Mouse (Mus musculus) mesoderm, embryonic 11.5 days (tissue): Measurements from ENCODE around the gene Rabep1.

Source experiments
- DNase-seq: peaks from one replicate; pipeline ENCODE4 v3.0.0-alpha.2; 2012; ENCODE audit warnings: low read depth, low spot score

Rabep1 gene

DNA sequence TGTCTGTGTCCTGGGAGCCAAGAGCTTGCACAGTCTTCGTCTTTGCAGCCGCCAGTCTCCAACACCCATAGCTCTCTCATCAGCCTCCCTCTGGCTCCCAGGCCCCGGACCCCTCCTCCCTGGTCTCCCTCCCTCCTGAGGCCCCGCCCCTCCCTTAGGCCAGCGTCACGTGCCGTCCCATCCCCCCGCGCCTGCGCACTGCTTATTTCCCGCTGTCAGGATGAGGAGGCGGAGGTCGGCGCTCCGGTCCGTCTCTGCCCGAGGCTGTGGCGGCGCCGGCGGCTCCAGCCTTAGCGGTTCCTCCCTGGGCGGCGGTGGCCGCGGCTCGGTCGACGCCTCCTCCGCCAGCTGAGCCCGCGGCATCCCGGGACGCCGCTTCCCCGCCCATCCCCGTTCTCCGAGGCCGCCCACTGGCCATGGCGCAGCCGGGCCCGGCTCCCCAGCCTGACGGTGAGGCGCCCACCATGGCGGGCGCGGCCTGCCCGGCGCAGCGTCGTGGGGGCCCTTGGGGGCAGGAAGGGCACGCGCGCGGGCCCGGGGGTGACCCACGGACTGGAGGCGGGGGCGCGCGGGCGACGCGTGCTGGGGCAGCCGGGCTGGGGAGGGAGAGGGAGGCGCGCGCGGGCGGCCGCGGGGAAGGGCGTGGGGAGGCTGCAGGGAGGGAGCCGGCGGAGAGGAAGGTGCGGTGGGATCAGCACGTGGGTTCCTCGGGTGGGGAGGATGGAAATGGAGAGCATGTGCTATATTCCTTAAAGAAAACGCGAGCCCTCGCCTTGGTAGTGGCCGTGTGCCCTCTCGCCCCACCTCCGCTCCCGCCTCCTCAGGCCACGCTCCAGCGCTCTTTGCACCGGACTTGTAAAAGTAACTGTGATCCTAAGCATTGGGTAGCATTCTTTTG, at the start of gene Rabep1:
Gene Rabep1 (plus strand): TSS at position 220 of the 898 bp plus-strand sequence.
- peak; percentile 97 for DNase-seq

DNA sequence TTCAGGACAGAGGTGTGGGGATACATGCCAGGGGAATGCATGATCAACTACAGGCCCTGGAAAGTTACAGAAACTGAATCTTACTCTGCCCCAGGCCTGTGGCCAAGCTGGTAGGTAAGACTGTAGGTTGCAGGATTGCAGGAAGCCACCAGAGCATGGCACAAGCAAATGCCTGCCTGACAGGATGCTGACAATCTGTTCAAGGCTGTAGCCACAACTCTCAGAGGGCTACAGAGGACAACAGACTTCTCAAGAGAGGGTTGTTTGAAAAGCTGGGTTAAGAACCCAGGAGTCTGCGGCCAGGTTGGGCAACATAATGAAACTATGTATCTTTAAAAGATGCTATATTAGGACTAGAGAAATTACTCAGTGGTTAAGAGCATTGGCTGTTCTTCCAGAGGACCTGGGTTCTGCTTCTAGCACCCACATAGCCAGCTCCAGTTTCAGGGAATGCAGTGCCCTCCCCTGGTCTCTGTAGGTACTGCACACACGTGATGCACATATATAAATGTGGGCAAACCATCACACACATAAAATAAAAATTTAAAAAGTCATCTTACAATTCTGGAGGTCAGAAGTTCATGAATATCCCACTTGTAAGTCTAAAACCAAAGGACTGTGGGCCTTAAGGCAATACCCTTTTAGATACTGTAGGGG, 42.2 kb upstream of the Rabep1 start:
- DNase-seq, result no peak

DNA sequence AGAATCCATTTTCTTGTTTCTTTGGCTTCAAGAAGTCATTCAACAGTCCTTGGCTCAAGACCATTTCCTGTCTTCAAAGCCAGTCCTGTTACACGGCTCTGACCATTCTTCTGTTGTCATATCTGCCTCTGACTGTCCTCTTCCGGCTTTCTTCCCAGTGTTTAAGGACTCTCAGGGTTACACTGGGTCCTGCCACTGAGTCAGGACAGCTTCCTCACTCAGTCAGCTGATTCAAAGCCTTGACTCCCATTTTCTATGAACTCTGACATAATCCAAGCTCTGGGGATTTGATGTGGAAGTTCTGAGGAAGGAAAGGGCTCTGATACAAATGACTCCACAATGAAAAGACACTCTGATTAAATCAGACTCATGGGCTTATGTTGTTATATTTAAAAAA, 41.7 kb upstream of the Rabep1 start:
- no peak for DNase-seq

DNA sequence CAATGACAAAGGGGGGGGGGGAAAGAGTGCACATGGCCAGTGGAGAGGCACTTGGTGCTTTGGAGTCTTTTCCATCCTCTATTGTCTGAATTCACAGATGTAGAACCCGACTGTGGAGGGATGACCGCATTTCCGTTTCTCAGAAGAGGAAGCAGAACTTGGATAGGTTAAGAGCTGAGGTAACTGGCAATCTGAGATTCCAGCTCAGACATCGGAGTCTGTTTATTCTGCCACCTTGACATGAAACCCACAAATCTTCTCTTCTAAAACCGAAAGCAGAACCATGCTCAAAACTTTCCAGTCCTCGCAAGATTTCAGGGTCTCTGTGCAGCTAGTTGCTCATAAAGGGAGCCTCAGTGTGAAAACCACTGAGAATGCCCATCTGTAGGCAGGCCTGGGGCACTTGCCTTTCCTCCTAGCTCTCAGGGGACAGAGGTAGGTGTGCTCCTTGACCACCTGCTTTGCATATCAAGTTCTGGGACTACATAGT, 40.8 kb upstream of the Rabep1 start:
- no peak for DNase-seq

DNA sequence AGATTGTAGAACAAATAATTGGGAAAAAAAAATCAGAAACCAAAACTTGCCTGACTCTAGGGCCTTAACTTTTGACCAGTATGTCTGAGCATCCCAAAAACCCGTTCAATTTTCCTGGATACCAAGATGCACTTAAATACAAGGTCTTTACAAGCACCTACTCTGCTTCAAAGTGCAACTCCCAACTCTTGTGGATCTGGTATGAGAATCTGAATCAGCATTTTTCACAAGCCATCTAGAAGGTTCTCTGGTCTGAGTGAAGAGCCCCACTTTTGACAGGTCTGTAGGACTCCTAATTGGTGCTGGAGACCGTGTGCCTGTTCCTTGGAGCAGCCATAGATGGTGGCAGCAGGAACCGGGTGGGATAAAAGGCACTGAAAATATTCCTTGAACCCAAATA, 40.2 kb upstream of the Rabep1 start:
- no peak for DNase-seq

DNA sequence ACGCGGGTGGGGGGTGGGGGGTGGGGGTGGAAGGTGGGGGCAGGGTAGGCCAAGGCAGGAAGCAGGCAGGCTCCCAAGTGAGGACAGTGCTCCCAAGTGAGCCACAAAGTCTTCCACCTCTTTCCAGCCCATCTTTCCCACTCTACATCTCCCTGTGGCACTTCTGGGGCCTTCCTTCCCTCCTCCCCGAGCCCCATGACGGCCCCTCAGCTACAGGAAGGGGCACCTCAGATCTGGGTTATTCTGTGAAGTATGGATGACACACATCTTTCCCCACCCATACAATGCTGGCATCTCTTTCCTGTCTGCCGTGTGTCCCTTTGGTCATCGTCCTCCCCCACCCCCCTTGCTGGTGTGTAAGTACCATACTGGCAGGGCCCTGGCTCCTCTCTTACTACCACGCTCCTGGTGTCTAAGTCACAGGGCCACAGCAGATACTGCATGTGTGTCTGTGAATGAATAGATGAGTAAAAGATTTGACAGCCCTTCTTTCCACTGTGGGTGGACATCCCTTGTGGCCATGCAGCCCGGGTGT, 38.9 kb upstream of the Rabep1 start:
- DNase-seq, result no peak

DNA sequence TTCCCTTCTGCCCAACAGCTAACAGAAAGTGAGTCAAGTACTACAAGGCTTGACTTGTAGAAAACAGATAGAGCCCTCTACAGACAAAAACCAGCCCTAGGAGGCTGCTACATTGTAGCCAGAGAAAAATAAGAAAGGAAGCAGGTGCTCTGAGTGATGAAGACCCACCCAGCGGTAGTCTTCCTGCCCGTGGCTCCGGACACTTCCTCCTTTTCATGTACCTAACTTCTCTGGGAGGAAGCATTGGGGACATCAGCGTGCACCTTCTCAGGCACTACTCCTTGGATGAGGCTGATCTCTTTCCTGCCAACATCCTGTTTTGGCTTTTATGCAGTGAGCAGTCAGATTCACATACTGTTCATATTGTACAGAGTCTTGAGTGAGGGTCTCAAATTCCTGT, 37.9 kb upstream of the Rabep1 start:
- DNase-seq, result no peak

DNA sequence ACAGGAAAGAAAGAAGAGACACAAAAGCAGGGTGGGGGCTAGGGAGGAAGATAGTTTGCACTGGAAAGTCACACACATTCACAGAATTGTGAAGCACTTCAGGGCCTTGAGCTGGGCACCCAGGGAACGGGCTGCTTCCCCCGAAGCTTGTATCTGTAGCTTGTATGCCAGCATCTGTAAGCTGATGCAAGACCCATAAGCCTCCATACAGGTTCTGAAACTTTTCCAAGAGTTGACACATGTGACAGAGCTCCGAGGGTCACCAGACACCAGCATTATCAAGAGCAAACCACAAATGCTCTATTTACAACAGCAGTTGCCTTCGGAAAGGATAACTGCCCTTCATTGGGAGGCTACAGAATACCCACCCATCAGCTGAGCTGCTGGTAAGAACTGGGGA, 36.9 kb upstream of the Rabep1 start:
- no peak for DNase-seq

DNA sequence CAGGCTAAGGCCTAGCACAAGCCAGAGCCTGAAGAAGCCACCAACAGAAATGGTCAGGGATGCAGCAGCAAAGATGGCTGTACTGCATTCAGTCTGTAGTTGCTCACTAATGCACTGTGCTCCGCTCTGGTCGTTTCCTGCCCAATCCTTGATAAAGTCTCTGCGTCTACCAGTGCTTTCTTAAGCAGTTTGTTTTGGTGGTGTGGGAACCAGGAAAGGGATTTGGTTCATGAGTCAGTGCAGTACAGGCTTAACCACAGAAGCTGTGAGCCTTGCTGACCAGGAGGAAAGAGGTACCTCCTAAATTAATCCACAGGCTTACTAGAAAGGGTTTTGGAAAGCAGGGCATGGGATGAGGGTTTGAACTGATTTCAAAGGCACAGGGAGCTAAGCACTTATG, 36.5 kb upstream of the Rabep1 start:
- no peak for DNase-seq

DNA sequence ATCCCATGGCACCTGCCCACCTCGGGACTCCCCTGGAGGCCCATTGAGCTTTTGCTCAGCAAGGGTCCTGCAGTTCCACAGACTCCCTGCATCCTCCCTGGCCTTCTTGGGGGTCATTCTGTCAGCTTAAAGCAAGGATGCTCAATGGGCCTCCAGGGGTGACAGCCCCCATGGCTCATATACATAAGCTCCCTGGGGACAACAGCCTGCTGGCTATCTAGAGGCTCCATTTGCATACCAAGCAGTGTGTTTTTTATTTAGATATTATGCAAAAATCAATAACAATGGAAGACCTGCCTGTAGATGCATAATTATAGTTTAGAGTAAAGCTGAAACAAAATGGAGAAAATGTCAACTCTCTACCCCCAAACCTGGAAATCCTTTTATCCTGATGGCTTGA, 35.6 kb upstream of the Rabep1 start:
- DNase-seq, result no peak

DNA sequence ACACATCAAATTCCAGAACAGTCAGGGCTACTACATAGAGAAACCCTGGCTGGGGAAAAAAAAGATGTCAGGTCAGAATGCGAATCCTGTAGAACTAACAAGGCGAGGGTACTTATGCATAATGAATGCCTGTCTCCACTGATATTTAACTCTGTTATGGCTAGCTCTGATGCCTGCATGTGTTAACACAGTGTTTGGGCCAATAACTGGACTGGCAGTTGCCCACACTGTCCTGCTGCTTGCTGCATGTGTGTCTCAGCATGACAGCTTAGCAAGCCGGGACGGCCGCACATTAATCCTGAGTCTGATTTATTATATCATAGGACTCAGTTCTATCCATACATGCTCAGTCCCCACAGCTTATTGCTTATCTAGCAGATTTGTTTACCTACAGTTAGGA, 33.5 kb upstream of the Rabep1 start:
- no peak for DNase-seq

DNA sequence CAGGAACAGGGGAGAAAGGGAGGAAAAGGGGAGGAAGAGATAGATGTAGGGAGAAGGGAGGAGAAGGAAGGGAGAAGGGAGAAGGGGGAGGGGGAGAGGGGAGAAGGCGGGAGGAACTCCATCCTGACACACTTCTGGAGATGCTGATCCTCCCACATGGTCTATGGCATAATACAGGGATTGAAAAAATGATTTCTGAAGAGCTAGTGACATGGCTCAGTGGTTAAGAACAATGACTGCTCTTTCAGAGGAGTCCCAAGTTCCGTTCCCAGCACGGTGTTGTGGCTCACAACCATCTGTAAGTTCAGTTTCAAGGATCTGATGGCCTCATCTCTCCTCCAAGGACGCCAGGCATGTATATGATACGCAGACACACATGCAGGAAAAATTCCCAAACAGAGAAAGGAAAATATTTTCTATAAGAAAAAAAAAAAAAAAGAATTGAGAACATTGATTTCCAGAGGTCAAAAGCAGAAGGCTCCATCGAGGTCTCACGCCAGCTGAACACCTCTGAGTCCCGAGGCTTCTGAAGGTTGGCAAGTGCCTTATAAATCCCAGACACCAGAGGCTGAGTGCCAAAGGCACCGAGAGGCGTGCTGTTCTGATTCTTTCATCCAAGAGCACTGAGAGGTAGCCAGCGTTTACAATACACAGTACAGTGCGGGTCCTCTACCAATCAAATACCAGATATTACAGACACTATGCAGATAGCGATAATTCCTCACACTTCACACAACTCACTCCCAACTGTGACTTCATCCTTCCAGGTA, 32.9 kb upstream of the Rabep1 start:
- DNase-seq, result no peak

DNA sequence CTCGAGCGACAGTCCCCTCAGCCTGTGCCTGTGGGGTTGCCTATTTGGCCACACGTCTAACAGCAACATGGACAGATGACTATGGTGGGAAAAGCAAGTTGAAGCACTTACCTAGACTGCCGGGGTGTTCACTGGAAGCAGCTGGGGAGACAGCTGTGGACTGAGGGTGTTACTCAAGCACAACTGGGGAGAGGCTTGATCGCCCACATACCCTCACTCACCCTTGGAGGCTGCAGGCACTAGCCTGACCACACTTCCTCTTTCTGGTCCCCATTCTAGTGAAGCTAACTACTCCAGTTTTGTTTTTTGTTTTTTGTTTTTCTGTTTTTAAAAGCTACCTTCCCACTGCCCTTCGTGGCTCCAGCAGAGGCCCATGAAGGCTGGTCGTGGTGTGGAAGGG, 32.2 kb upstream of the Rabep1 start, which contains the start of gene Scimp:
Gene Scimp (minus strand): TSS at position 222 of the 400 bp plus-strand sequence.
- DNase-seq, result no peak

DNA sequence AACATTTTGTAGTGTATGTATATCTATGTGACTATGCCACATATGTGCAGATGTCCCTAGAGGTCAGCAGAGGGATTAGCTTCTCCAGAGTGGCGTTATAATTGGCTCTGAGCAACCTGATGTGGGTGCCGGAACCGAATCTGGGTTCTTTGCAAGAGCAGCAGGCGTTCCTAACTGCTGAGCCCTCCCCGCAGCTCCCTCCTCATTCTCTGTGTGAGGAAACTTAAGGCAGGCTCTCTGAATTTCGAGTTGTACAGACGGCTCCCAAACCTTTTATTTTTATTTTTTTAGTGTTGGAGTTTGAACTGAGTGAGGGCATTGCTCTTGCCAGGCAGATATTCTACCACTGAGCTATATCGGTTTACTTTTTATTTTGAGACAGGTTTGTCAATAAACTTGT, 29.5 kb upstream of the Rabep1 start:
- DNase-seq, result no peak

DNA sequence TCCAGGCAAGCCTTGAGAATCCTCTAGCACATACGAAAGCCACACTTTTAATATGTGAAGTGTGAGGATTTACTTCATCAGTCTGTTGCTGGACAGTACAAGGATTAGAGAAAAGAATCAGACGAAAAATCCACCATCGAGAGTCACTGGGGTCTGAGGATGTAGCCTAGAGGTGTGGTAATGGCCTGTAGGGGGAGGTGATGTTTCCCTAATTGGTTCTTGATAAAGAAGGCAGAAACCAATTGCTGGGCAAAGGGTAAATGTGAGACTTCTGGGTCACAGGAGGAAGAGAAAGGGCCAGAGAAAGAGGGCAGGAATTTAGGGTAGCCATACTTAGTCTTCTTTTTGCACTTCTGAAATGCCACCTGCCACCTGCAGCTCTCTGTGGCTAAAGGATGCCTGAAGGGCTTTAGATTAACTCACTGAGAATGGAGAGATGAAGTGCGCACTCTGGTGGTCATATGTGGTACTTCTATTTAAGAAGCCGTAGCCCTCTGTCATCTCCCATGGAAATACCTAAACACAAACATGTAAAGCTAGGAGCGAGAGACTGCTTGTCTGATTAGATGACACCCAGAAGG, 29.0 kb upstream of the Rabep1 start:
- peak; percentile 79 for DNase-seq

DNA sequence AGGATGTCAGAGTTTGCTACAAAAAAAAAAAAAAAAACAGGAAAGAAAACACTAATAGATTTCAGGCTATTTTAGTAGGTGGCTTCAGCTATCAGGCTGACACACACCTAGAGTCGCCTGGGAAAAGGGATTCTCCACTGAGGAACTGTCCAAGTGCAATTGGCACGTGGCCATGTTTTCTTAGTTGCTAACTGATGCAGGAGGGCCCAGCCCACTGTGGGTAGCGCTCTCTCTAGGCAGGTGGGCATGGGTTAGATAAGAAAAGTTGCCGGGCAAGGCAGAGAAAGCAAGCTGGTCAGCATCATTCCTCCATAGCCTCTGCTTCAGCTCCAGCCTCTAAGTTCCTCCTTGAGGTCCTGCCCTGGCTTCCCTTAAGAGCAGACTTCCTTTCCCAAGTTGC, 27.8 kb upstream of the Rabep1 start:
- no peak for DNase-seq

DNA sequence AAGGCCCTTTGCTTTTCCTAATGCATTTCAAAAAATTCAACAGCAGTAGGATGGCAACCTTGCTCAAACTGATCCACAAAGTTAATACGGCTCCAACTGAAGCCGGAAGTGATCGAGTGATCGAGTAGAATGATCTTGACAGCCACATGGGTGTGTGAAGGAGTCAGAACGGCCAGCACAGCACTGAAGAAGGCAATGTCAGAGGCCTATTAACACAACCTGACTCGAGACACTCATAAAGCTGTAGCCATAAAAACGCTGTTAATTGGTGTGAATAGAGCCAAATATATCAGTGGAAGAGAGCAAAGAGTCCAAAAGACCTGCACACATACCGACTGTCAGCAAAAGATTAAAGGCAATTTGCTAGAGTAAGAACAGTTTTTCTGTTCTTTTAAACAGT, 24.5 kb upstream of the Rabep1 start:
- no peak for DNase-seq

DNA sequence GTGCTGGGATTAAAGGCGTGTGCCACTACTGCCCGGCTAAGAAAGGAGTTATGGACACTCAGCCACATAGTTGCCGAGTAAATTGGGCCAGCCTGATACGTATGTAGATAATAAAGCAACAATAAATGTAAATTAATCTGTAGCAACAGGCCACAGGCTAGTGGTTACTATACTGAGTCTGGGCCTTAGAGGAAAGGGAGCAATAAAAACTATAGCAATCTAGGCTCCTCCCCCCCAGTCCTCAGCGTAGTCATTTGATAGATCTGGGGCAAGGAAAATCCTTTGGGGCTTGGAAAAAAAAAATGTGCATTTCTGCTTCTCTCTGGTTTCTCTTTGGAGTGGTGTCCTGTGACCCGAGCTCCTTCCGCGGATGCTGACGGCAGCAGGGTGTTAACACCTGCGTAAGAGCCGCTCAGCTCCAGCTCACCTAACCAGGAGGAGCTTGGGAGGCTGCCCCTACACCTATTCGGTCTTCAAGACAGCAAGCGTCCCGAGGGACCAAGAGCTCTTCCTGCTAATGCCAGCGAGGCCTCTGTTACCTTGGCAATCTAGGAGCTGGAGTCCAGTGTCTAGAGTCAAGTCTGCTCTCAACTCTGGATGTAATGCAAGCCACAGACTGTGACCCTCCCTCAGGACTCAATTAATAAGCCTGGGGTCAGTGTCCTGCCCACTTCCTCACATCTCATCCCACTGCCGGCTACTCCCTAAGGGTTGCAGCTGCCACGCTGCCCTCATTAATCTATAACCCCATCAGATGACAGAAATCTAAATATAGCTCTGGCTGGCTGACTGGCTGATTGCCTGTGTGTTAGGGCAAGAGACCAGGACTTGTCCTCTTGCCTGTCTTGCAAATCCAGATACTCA, 22.6 kb upstream of the Rabep1 start:
- DNase-seq, result peak; percentile 30

DNA sequence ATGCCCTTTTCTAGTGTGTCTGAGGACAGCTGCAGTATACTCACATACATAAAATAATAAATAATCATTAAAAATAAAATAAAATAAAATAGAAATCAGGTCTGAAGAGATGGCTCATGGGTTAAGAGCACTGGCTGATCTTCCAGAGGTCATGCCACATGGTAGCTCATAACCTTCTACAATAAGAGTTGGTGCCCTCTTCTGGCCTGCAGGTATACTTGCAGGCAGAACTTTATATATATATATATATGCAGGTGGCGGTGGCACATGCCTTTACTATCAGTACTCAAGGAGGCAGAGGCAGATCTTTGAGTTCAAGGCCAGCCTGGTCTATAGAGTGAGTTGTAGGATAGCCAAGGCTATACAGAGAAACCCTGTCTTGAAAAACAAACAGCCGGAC, 18.4 kb upstream of the Rabep1 start:
- DNase-seq, result no peak

DNA sequence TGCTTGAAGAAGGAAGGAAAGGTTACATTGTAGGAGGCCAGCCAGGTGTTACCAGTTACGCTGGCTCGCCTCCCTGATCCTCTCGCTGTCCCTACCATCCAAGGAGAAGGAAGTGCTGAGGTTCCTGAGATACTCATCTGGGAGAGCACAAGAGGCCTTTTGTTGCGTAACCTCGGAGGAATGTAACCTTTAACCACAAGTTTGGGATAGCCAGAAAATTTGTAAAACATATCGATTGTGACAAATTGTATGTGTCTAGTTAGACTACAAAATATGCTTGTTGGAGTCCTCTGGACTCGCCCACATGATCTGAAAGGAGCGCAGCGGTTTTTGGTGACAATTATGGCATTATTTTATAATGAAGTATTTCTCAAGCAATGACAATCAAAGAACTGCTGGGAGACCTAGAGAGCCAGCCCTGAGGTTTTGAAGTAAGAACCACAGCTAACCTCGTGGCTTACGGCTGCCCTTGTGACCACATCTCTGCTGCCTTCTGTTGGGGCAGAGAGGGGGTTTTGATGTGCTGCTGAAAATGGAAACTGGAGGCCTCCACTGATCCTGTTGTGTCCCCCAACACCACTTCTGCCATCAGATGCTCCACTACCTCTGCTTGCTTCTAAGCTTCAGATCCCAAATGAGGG, 15.5 kb upstream of the Rabep1 start:
- no peak for DNase-seq
